Mouse (Mus musculus) spleen, adult 2 months (tissue): Measurements from ENCODE around the gene Gm20388.

Experiments used
- CTCF ChIP-seq: fragments of 200-500 bp; IDR thresholded peaks from 2 replicates; pipeline ENCODE4 v1.5.1; 2011; ENCODE audit warnings: mild to moderate bottlenecking, inconsistent platforms; ENCODE audit not compliant: insufficient read depth, insufficient read length, insufficient replicate concordance; ENCODE audit errors: extremely low read depth
- POLR2A ChIP-seq: fragments of 200-500 bp; IDR thresholded peaks from 2 replicates; pipeline ENCODE4 v1.6.1; 2011; ENCODE audit warnings: low read depth, low read length, inconsistent platforms

GRCm38 (mm10) chr8:123786166-123786565, 3875.5 kb downstream of the Gm20388 start:
- TF ChIP-seq CTCF (no peak), POLR2A (no peak)
